Mouse (Mus musculus) spleen, adult 2 months (tissue): ENCODE measurements around the gene Abcc4.

Source experiments
- CTCF ChIP-seq: fragments of 200-500 bp; IDR thresholded peaks from 2 replicates; pipeline ENCODE4 v1.5.1; 2011; ENCODE audit warnings: mild to moderate bottlenecking, inconsistent platforms; ENCODE audit not compliant: insufficient read depth, insufficient read length, insufficient replicate concordance; ENCODE audit errors: extremely low read depth
- POLR2A ChIP-seq: fragments of 200-500 bp; IDR thresholded peaks from 2 replicates; pipeline ENCODE4 v1.6.1; 2011; ENCODE audit warnings: low read depth, low read length, inconsistent platforms

- TF ChIP-seq POLR2A (no peak), CTCF (no peak)
Observed at GRCm38 (mm10) chr14:118678279-118678985, 27.6 kb downstream of the Abcc4 start.
